Mouse (Mus musculus) stomach, postnatal 0 days (tissue): ENCODE measurements around the gene Fstl1. TPM values are rescaled to one million over a fixed set of nuclear protein-coding genes. Genes with fewer than 3 reads are reported as not detected.

ENCODE experiments used
- ATAC-seq: fragments of 200-750 bp; cut with Nextera tagmentation; 2 replicates; pipeline ENCODE4 v1.8.0; 2017; ENCODE audit not compliant: low FRiP score, low TSS enrichment
- DNase-seq: peaks from one replicate; pipeline ENCODE4 v3.0.0-alpha.2; 2016; ENCODE audit warnings: low spot score
- H3K27ac ChIP-seq: fragments of 300-500 bp; sonication (generic); replicated peaks from 2 replicates; pipeline ENCODE4 v1.5.1; 2014; ENCODE audit warnings: mild to moderate bottlenecking, control low read depth
- H3K27me3 ChIP-seq: fragments of 300-500 bp; sonication (generic); 2 replicates; pipeline ENCODE4 v1.6.1; 2014; ENCODE audit warnings: low read length; ENCODE audit not compliant: control insufficient read depth, insufficient read depth
- H3K36me3 ChIP-seq: fragments of 300-500 bp; sonication (generic); 2 replicates; pipeline ENCODE4 v1.6.1; 2014; ENCODE audit warnings: low read length, mixed read lengths; ENCODE audit not compliant: control insufficient read depth, insufficient read depth
- H3K4me1 ChIP-seq: fragments of 300-500 bp; sonication (generic); replicated peaks from 2 replicates; pipeline ENCODE4 v1.6.1; 2014; ENCODE audit warnings: antibody characterized with exemption; ENCODE audit not compliant: control insufficient read depth, insufficient read depth
- H3K4me2 ChIP-seq: fragments of 300-500 bp; sonication (generic); replicated peaks from 2 replicates; pipeline ENCODE4 v1.6.1; 2014; ENCODE audit warnings: low read depth, mild to moderate bottlenecking, control low read depth, moderate library complexity
- H3K4me3 ChIP-seq: fragments of 300-500 bp; sonication (generic); 2 replicates; pipeline ENCODE4 v1.5.1; 2014; ENCODE audit warnings: low read depth, low read length, control low read depth
- H3K9ac ChIP-seq: fragments of 300-500 bp; sonication (generic); 2 replicates; pipeline ENCODE4 v1.6.1; 2014; ENCODE audit warnings: mild to moderate bottlenecking, low read length, control low read depth, mixed read lengths
- H3K9me3 ChIP-seq: fragments of 300-500 bp; sonication (generic); 2 replicates; pipeline ENCODE4 v1.6.1; 2016; ENCODE audit warnings: low read length; ENCODE audit not compliant: control insufficient read depth
- CTCF ChIP-seq: IDR thresholded peaks from 2 replicates; pipeline ENCODE4 v1.5.1; 2016; ENCODE audit warnings: antibody characterized with exemption, low read depth, mild to moderate bottlenecking, moderate library complexity
- EP300 ChIP-seq: optimal IDR thresholded peaks from 2 replicates; pipeline ENCODE3; 2016; ENCODE audit warnings: antibody characterized with exemption
- WGBS: fragments of 180-500 bp; shearing (Covaris S2); extraction: QIAGEN DNeasy Blood & Tissue Kit; methylation state at CpG from one replicate; pipeline ENCODE4 v1.1.7; 2014; 5-methylcytosine and 5-hydroxymethylcytosine counted together
- polyA plus RNA-seq: library from polyadenylated mRNA; unstranded; fragments of >200 nt; fragmentation: Nextera tagmentation; extraction: Ambion mirVana; gene quantifications from 2 replicates; pipeline ENCODE4 v1.2.1, GENCODE M21; 2015

The Fstl1 gene
- 238 and 254 TPM in 2 replicates for polyA plus RNA-seq

- no peaks in the 10 kb centered on the region for H3K9me3 ChIP-seq
- WGBS = under 1% methylated on average over 35 of the region's 52 CpGs
- peak within 1 kb of the TSS; percentile 84 for H3K9ac ChIP-seq
- TF ChIP-seq EP300 (no peak), CTCF (no peak)
- H3K27ac ChIP-seq = peak within 1 kb of the TSS; percentile 93
- H3K36me3 ChIP-seq = no peaks in the 10 kb centered on the region
- ATAC-seq = peak; percentile 79
- no peaks in the 10 kb centered on the region for H3K27me3 ChIP-seq
- peak within 1 kb of the TSS; percentile 74 for H3K4me2 ChIP-seq
- peak within 1 kb of the TSS; percentile 73 for H3K4me3 ChIP-seq
- DNase-seq = peak; percentile 62
- peaks cover 2% of the 10 kb centered on the region; the same call in 1 of the 2 replicates for H3K4me1 ChIP-seq
These were observed at the start of gene Fstl1 for GRCm38 (mm10) chr16:37776860-37777651. Fstl1 (plus strand) TSS chr16:37776873.

- WGBS = 42% methylated on average over 1 of the region's 1 CpGs
- no peak for DNase-seq
These were observed 48.0 kb upstream of the Fstl1 start for GRCm38 (mm10) chr16:37728674-37729073.

GRCm38 (mm10) chr16:37729381-37730150 is 47.1 kb upstream of the Fstl1 start:
- Histone ChIP-seq H3K9ac (no peak overlapping the region), H3K36me3 (no peaks in the 10 kb centered on the region), H3K27ac (peak overlapping the region; percentile 35; the same call in 1 of the 2 replicates), H3K27me3 (no peaks in the 10 kb centered on the region), H3K9me3 (no peaks in the 10 kb centered on the region), H3K4me3 (no peak overlapping the region), H3K4me1 (no peaks in the 10 kb centered on the region), H3K4me2 (no peak overlapping the region)
- WGBS = 40% methylated on average over 9 of the region's 9 CpGs
- DNase-seq (no peak), ATAC-seq (no peak)
- TF ChIP-seq CTCF = no peak
- TF ChIP-seq EP300 = no peak

More at GRCm38 (mm10) chr16:37728674-37729073, 48.0 kb upstream of the Fstl1 start:
- Histone ChIP-seq H3K4me1 (no peaks in the 10 kb centered on the region), H3K9ac (no peak overlapping the region), H3K4me2 (no peak overlapping the region), H3K36me3 (no peaks in the 10 kb centered on the region), H3K27ac (no peak overlapping the region), H3K9me3 (no peaks in the 10 kb centered on the region), H3K4me3 (no peak overlapping the region), H3K27me3 (no peaks in the 10 kb centered on the region)
- peak; percentile 57; the same call in 1 of the 2 replicates for ATAC-seq
- no peak for TF ChIP-seq CTCF
- TF ChIP-seq EP300 = no peak

- no peak overlapping the region for H3K9ac ChIP-seq
- H3K27me3 ChIP-seq = no peaks in the 10 kb centered on the region
- H3K9me3 ChIP-seq = no peaks in the 10 kb centered on the region
- no peaks in the 10 kb centered on the region for H3K4me1 ChIP-seq
- TF ChIP-seq EP300 = no peak
- TF ChIP-seq CTCF = no peak
- no peak for DNase-seq
- no peak for ATAC-seq
- H3K36me3 ChIP-seq = no peaks in the 10 kb centered on the region
- 79% methylated on average over 8 of the region's 8 CpGs for WGBS
- H3K27ac ChIP-seq = 0 out of 2 replicates have a peak overlapping the region, but pooled peaks have one; percentile 24
- H3K4me2 ChIP-seq = no peak overlapping the region
- H3K4me3 ChIP-seq = no peak overlapping the region
These were observed 46.3 kb upstream of the Fstl1 start for GRCm38 (mm10) chr16:37730293-37730835.

GRCm38 (mm10) chr16:37731431-37731830 is 45.2 kb upstream of the Fstl1 start:
- Histone ChIP-seq H3K9ac (no peak overlapping the region), H3K36me3 (no peaks in the 10 kb centered on the region), H3K9me3 (no peaks in the 10 kb centered on the region), H3K4me3 (no peak overlapping the region), H3K4me1 (no peaks in the 10 kb centered on the region), H3K4me2 (no peak overlapping the region), H3K27me3 (no peaks in the 10 kb centered on the region), H3K27ac (peak overlapping the region; percentile 70)
- DNase-seq = no peak
- 39% methylated on average over 4 of the region's 4 CpGs for WGBS
- TF ChIP-seq EP300 = no peak
- ATAC-seq = no peak
